Mouse (Mus musculus): ENCODE results near the gene Spic. TPM values are rescaled to one million over a fixed set of nuclear protein-coding genes. Genes with fewer than 3 reads are reported as not detected.

The Spic gene
- polyA plus RNA-seq, 1 experiment = 12.4 TPM

DNA sequence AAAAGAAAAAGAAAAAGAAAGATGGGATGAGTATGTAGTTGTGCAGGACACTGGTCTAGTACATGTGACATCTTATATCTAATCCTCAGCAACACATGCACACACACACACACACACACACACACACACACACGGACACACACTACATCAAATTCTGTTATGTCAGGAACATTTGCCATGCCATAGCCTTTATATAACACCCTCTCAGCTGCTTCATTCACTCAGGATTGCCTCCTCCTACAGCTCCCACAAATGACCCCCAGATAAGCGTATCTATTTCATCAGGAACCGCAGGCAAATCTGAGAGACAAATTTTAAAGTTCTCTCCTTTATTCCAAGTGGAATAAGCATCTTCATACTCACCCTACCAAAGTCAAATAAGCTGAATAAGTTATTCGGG, 25.9 kb downstream of the Spic start:
- TF ChIP-seq POLR2A (IDR thresholded peaks at IDR 0.05; ENCODE audit: low read depth, low read length) (no peak), CTCF (IDR thresholded peaks at IDR 0.05; ENCODE audit: extremely low read depth, insufficient read depth, insufficient read length, insufficient replicate concordance) (no peak)
- DNase-seq (ENCODE audit: low read depth in 1 of 2, low spot score in 2 of 2) = no peak
- Histone ChIP-seq H3K27ac (ENCODE audit: insufficient read depth, low read length) (no peak overlapping the region), H3K4me3 (ENCODE audit: extremely low read depth, insufficient read depth, insufficient read length) (no peak overlapping the region), H3K36me3 (ENCODE audit: control insufficient read depth, insufficient read depth, low read length) (no peaks in the 10 kb centered on the region), H3K27me3 (ENCODE audit: control insufficient read depth, insufficient read depth, low read length) (no peaks in the 10 kb centered on the region), H3K4me1 (ENCODE audit: control insufficient read depth, insufficient read depth, insufficient read length) (no peaks in the 10 kb centered on the region)
- 85% methylated on average over 4 of the region's 4 CpGs for WGBS

DNA sequence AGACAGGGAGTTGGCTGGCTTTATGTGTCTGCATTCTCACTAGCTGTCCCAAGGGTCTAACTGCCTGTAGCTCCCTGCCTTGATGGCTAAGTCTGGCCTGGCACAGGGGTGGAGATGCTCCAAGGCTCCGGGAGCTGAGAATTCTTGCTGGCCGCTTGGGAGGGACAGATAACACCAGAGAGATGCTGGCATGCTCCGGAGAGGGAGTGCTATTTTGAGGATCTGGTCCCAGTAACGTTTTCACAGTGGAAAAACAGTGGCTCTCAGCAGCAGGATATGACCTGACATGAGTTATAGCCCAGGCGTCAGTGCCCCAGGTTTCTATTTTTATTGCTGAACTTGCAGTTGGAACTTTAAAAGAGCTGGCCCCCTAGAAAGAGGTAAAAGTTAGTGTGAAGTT, 39.4 kb downstream of the Spic start:
- DNase-seq (ENCODE audit: low read depth in 1 of 2, low spot score in 2 of 2) = no peak
- WGBS = 23% methylated on average over 5 of the region's 5 CpGs
- no peak for TF ChIP-seq CTCF (IDR thresholded peaks at IDR 0.05; ENCODE audit: extremely low read depth, insufficient read depth, insufficient read length, insufficient replicate concordance)
- no peak for TF ChIP-seq POLR2A (IDR thresholded peaks at IDR 0.05; ENCODE audit: low read depth, low read length)
- no peak overlapping the region for H3K27ac ChIP-seq (ENCODE audit: insufficient read depth, low read length)
- H3K4me1 ChIP-seq (ENCODE audit: control insufficient read depth, insufficient read depth, insufficient read length) = no peaks in the 10 kb centered on the region
- H3K27me3 ChIP-seq (ENCODE audit: control insufficient read depth, insufficient read depth, low read length) = no peaks in the 10 kb centered on the region
- H3K36me3 ChIP-seq (ENCODE audit: control insufficient read depth, insufficient read depth, low read length) = no peaks in the 10 kb centered on the region
- H3K4me3 ChIP-seq (ENCODE audit: extremely low read depth, insufficient read depth, insufficient read length) = no peak overlapping the region

DNA sequence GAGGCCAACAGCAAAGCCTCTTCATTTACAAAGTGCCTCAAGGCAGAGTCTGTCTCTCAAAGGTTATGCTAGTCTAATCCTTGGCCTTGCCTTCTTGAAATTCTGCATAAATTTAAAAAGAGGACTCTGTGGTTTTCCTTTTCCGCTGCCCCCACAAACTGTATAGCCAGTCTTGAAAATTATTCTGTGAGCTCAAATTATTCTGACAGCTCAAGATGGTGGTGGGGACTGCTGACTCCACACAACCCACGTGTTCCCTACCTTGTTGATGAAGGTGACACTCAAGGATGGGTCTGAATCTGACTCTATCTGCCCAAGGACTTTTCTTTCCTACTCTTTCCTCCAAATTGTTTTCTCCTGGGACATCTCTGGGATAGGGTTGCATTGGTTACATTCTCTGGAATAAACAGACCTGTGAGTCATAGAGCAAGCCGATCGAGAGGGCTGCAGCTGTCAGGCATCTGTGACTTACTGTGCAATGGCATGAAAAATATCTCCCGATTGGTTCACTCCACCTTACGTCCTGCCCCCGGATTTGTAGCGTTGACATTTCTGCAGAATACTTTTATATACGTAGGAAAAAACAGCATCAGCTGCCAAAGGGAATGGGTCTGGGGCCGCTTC, 53.4 kb downstream of the Spic start:
- TF ChIP-seq POLR2A (IDR thresholded peaks at IDR 0.05; ENCODE audit: low read depth, low read length) (no peak), CTCF (IDR thresholded peaks at IDR 0.05; ENCODE audit: extremely low read depth, insufficient read depth, insufficient read length, insufficient replicate concordance) (no peak)
- H3K27me3 ChIP-seq (ENCODE audit: control insufficient read depth, insufficient read depth, low read length) = no peaks in the 10 kb centered on the region
- no peak overlapping the region for H3K4me3 ChIP-seq (ENCODE audit: extremely low read depth, insufficient read depth, insufficient read length)
- no peak for DNase-seq (ENCODE audit: low read depth in 1 of 2, low spot score in 2 of 2)
- 29% methylated on average over 10 of the region's 10 CpGs for WGBS
- no peaks in the 10 kb centered on the region for H3K36me3 ChIP-seq (ENCODE audit: control insufficient read depth, insufficient read depth, low read length)
- H3K27ac ChIP-seq (ENCODE audit: insufficient read depth, low read length) = no peak overlapping the region
- no peaks in the 10 kb centered on the region for H3K4me1 ChIP-seq (ENCODE audit: control insufficient read depth, insufficient read depth, insufficient read length)

DNA sequence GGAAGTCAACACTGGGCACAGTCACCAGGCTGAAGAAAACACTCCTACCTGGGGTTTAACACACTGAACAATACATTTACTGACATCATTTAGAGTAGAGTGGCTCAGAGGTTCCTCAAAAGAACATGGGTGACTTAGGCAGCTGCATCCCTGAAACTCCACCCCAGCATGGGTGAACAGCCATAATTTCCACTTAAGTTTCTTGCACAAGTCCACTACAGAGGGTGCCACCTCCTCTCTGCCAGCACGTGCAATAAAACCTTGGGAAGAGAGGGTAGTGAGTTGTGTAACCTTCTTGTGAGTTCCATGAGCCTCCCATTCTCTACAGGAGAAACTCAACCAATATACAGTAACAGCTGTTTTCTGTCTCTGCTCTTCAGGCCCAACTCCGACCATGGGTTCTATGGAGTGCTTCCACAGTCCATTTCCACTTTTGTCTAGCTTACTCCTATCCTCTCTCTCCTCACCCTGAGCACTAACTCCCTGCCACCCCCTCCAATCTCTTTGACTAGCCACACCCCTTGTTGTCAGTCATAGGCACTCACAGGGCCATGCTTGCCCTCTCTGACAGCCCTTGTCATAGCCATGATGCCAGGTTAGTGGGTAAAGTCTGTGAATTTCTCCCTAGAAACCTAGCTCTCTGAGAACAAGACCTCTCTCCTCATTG, 54.0 kb downstream of the Spic start:
- H3K4me1 ChIP-seq (ENCODE audit: control insufficient read depth, insufficient read depth, insufficient read length) = no peaks in the 10 kb centered on the region
- H3K36me3 ChIP-seq (ENCODE audit: control insufficient read depth, insufficient read depth, low read length) = no peaks in the 10 kb centered on the region
- TF ChIP-seq CTCF (IDR thresholded peaks at IDR 0.05; ENCODE audit: extremely low read depth, insufficient read depth, insufficient read length, insufficient replicate concordance) (no peak), POLR2A (IDR thresholded peaks at IDR 0.05; ENCODE audit: low read depth, low read length) (no peak)
- H3K27ac ChIP-seq (ENCODE audit: insufficient read depth, low read length) = no peak overlapping the region
- 63% methylated on average over 2 of the region's 2 CpGs for WGBS
- DNase-seq (ENCODE audit: low read depth in 1 of 2, low spot score in 2 of 2) = no peak
- no peak overlapping the region for H3K4me3 ChIP-seq (ENCODE audit: extremely low read depth, insufficient read depth, insufficient read length)
- no peaks in the 10 kb centered on the region for H3K27me3 ChIP-seq (ENCODE audit: control insufficient read depth, insufficient read depth, low read length)

DNA sequence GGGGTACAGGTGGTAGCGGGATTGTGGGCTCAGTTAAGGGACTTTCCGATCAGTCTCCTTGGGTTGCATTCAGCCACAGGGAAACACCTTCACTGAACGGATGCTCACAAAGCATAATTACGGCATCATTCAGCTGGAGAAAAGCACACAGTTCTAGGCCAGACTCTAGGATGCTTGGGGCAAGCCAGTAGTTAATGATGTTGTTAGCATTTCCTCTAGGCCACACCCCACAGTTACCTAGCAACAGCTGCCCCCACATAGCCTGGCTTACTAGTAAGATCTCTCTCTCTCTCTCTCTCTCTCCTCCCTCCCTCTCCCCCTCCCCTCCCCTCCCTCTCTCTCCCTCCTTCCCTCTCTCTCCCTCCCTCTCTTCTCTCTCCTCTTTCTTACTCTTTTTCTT, 57.8 kb downstream of the Spic start:
- TF ChIP-seq CTCF (IDR thresholded peaks at IDR 0.05; ENCODE audit: extremely low read depth, insufficient read depth, insufficient read length, insufficient replicate concordance) = no peak
- TF ChIP-seq POLR2A (IDR thresholded peaks at IDR 0.05; ENCODE audit: low read depth, low read length) = no peak
- no peaks in the 10 kb centered on the region for H3K27me3 ChIP-seq (ENCODE audit: control insufficient read depth, insufficient read depth, low read length)
- no peak overlapping the region for H3K27ac ChIP-seq (ENCODE audit: insufficient read depth, low read length)
- H3K36me3 ChIP-seq (ENCODE audit: control insufficient read depth, insufficient read depth, low read length) = no peaks in the 10 kb centered on the region
- H3K4me1 ChIP-seq (ENCODE audit: control insufficient read depth, insufficient read depth, insufficient read length) = no peaks in the 10 kb centered on the region
- WGBS = 96% methylated on average over 4 of the region's 4 CpGs
- no peak for DNase-seq (ENCODE audit: low read depth in 1 of 2, low spot score in 2 of 2)
- H3K4me3 ChIP-seq (ENCODE audit: extremely low read depth, insufficient read depth, insufficient read length) = no peak overlapping the region

DNA sequence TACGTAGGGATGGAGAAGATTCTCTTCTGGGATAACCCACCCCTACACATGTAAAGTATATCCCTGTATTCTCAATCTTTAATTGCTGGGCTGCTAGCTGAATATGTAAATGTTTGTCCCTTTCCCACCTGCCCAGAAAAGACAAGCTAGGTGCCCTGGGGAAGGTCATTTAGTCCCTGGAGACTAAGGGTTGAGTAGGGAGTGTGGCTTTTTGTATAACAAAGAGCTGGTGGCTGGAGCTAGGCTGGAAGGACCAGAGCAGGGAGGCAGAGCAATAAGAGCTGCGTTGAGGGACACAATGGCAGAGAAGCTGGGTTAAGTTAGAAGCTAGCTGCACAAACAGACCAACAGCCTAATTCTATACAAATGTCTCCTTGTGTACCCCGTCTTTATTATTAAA, 58.6 kb downstream of the Spic start:
- Histone ChIP-seq H3K27ac (ENCODE audit: insufficient read depth, low read length) (no peak overlapping the region), H3K4me3 (ENCODE audit: extremely low read depth, insufficient read depth, insufficient read length) (no peak overlapping the region), H3K4me1 (ENCODE audit: control insufficient read depth, insufficient read depth, insufficient read length) (no peaks in the 10 kb centered on the region), H3K27me3 (ENCODE audit: control insufficient read depth, insufficient read depth, low read length) (no peaks in the 10 kb centered on the region), H3K36me3 (ENCODE audit: control insufficient read depth, insufficient read depth, low read length) (no peaks in the 10 kb centered on the region)
- 89% methylated on average over 3 of the region's 3 CpGs for WGBS
- DNase-seq (ENCODE audit: low read depth in 1 of 2, low spot score in 2 of 2) = no peak
- no peak for TF ChIP-seq POLR2A (IDR thresholded peaks at IDR 0.05; ENCODE audit: low read depth, low read length)
- no peak for TF ChIP-seq CTCF (IDR thresholded peaks at IDR 0.05; ENCODE audit: extremely low read depth, insufficient read depth, insufficient read length, insufficient replicate concordance)

Other genes starting within 250 kb of the Spic start
- gene Sycp3, start 225.4 kb downstream of the Spic start, polyA plus RNA-seq (2012; rRNA removed) = not detected in 2 replicates
- gene Chpt1, start 180.9 kb downstream of the Spic start, polyA plus RNA-seq (2012; rRNA removed) = 9.8 and 13.2 TPM in 2 replicates
- gene Mybpc1, start 79.9 kb downstream of the Spic start, polyA plus RNA-seq (2012; rRNA removed) = 0.47 and 1.0 TPM in 2 replicates
- 9.0 and 11.1 TPM in 2 replicates for gene Arl1, start 45.8 kb upstream of the Spic start, polyA plus RNA-seq (2012; rRNA removed)
- 4.0 and 4.2 TPM in 2 replicates for gene Utp20, start 141.8 kb upstream of the Spic start, polyA plus RNA-seq (2012; rRNA removed)
- not detected in 2 replicates for gene Slc5a8, start 201.0 kb upstream of the Spic start, polyA plus RNA-seq (2012; rRNA removed)

All from spleen, adult 2 months (tissue).